Mouse (Mus musculus) E14TG2a.4 (cell line): Measurements from ENCODE around the gene Rcl1.

Experiments used
- CTCF ChIP-seq: conservative IDR thresholded peaks from 2 replicates; pipeline ENCODE4 v1.5.1; 2014; ENCODE audit warnings: low read length
- NANOG ChIP-seq: IDR thresholded peaks from 2 replicates; pipeline ENCODE4 v1.6.1; 2014; ENCODE audit warnings: borderline replicate concordance, low read length, mixed read lengths

GRCm38 (mm10) chr19:29129551-29129950, 28.4 kb downstream of the Rcl1 start:
- TF ChIP-seq CTCF (no peak), NANOG (no peak)
